Mouse (Mus musculus) hindbrain, embryonic 16.5 days (tissue): ENCODE measurements at regions not wholly inside any gene's neighbourhood (a gene's known extent, or its start where the extent isn't known, plus 50 kb on each side); places are given as distances from the start of the nearest gene placed in this dataset.
A peak's percentile ranks its signal among the peaks of the same experiment; 100 is the strongest.

ENCODE experiments used
- ATAC-seq: fragments of 200-750 bp; cut with Nextera tagmentation; 2 replicates; pipeline ENCODE4 v1.8.0; 2017; ENCODE audit warnings: moderate TSS enrichment, moderate library complexity
- H3K27ac ChIP-seq: fragments of 300-500 bp; sonication (generic); 2 replicates; pipeline ENCODE4 v1.5.1; 2014; ENCODE audit warnings: low read depth, mild to moderate bottlenecking, control low read depth, low read length, moderate library complexity
- H3K27me3 ChIP-seq: fragments of 300-500 bp; sonication (generic); replicated peaks from 2 replicates; pipeline ENCODE4 v1.6.1; 2014; ENCODE audit warnings: low read length; ENCODE audit not compliant: control insufficient read depth, insufficient read depth
- H3K36me3 ChIP-seq: fragments of 300-500 bp; sonication (generic); 2 replicates; pipeline ENCODE4 v1.6.1; 2014; ENCODE audit warnings: mild to moderate bottlenecking, low read length, moderate library complexity, mixed read lengths; ENCODE audit not compliant: control insufficient read depth, insufficient read depth
- H3K4me1 ChIP-seq: fragments of 300-500 bp; sonication (generic); 2 replicates; pipeline ENCODE4 v1.6.1; 2014; ENCODE audit warnings: low read depth, low read length; ENCODE audit not compliant: control insufficient read depth, insufficient read depth
- H3K4me2 ChIP-seq: fragments of 300-500 bp; sonication (generic); 2 replicates; pipeline ENCODE4 v1.6.1; 2014; ENCODE audit warnings: mild to moderate bottlenecking, low read length, control low read depth, moderate library complexity
- H3K4me3 ChIP-seq: fragments of 300-500 bp; sonication (generic); 2 replicates; pipeline ENCODE4 v1.5.1; 2014; ENCODE audit warnings: mild to moderate bottlenecking, low read length, control low read depth, moderate library complexity
- H3K9ac ChIP-seq: fragments of 300-500 bp; sonication (generic); 2 replicates; pipeline ENCODE4 v1.6.1; 2014; ENCODE audit warnings: low read depth, mild to moderate bottlenecking, control low read depth, low read length, moderate library complexity
- H3K9me3 ChIP-seq: fragments of 300-500 bp; sonication (generic); 2 replicates; pipeline ENCODE4 v1.6.1; 2014; ENCODE audit warnings: mild to moderate bottlenecking, low read length, moderate library complexity; ENCODE audit not compliant: control insufficient read depth
- WGBS: fragments of 180-500 bp; shearing (Covaris S2); extraction: QIAGEN DNeasy Blood & Tissue Kit; methylation state at CpG from one replicate; pipeline ENCODE4 v1.1.7; 2014; 5-methylcytosine and 5-hydroxymethylcytosine counted together

DNA sequence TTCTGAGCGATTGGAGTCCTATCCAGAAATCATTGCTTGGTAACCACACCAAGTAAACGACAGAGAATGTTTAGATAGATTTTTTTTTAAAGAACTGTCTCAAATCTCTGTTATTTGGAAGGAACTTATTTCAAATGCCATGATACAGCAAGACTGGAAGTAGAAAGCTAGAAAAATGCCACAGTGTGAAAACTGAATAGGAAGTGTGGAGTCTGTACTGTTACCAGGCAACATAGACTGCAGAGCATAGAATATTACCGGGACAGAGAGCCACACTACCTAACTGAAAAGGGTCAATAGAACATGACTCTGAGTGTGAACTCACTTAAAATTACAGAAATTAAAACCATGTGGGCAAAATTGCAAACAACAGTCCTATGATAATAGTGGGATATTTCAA lies 52.4 kb upstream of the Adcy1 start:
- Histone ChIP-seq H3K27ac (no peak overlapping the region), H3K4me2 (no peak overlapping the region), H3K4me3 (no peak overlapping the region), H3K36me3 (no peaks in the 10 kb centered on the region), H3K9ac (no peak overlapping the region), H3K4me1 (no peaks in the 10 kb centered on the region), H3K9me3 (no peaks in the 10 kb centered on the region), H3K27me3 (no peaks in the 10 kb centered on the region)
- 70% methylated on average over 3 of the region's 3 CpGs for WGBS
- no peak for ATAC-seq

DNA sequence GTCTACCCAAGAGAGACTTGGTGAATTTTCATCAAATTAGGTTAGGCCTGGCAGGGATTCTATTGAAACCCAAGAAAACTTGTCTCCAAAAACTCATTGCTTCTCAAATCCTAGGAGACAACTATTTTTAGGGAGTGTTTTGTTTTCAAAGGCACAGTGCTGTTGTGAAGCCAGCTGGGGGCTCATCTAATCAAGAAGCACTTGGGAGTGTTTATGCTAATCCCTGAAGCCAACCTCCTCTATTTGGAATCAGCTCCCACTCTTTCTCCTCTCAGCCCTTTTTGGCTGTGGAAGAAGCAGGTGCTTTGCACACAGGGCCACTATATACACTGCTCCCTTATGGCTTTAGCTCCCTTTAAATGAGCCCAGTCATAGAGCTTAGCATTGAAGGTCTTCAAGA lies 64.0 kb upstream of the Adcy1 start:
- Histone ChIP-seq H3K4me2 (no peak overlapping the region), H3K9me3 (no peaks in the 10 kb centered on the region), H3K4me3 (no peak overlapping the region), H3K36me3 (no peaks in the 10 kb centered on the region), H3K9ac (no peak overlapping the region), H3K27ac (no peak overlapping the region), H3K27me3 (no peaks in the 10 kb centered on the region), H3K4me1 (no peaks in the 10 kb centered on the region)
- ATAC-seq, result peak; percentile 63; the same call in 1 of the 2 replicates

DNA sequence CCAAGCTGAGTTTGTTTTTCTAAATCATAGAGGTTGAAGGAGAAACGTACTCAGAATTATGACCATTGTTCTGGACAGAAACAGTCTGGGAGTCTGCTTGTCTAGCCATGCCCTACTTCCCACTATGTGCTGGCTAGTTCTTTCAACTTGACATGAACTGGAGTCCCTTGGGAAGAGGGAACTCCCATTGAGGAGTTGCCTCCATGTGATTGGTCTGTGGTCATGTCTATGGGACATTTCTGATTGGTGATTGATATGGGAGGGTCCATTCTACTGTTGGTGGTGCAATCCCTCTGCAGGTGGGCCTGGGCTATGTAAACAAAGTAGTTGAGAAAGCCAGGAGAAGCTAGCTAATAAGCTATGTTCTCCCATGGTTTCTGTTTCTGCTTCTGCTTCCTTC lies 64.5 kb upstream of the Adcy1 start:
- H3K36me3 ChIP-seq, result no peaks in the 10 kb centered on the region
- H3K27me3 ChIP-seq, result no peaks in the 10 kb centered on the region
- no peaks in the 10 kb centered on the region for H3K4me1 ChIP-seq
- H3K9ac ChIP-seq, result no peak overlapping the region
- 0 out of 2 replicates have a peak, but pooled peaks have one; percentile 20 for ATAC-seq
- no peak overlapping the region for H3K27ac ChIP-seq
- H3K9me3 ChIP-seq, result no peaks in the 10 kb centered on the region
- WGBS, result 81% methylated on average over 1 of the region's 1 CpGs
- no peak overlapping the region for H3K4me2 ChIP-seq
- no peak overlapping the region for H3K4me3 ChIP-seq

DNA sequence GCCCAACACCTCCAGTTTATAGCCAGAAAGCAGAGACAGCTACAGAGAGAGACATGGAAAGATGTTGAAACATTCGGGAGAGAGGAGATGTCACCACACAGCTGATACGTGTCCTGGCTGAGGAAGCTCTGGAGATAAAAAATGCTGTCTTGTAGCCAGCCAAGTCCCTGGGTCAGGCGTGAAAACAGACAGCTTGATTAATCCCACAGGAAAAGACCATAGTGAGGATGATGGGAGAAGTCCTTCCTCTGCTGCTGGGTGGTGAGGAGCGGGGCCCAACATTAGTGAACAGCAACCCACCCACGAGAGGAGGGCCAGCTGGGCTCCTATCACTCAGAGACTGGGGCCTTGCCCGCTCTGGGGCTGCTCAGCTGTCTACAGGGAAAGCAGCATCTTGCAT lies 65.8 kb upstream of the Adcy1 start:
- WGBS, result 77% methylated on average over 6 of the region's 6 CpGs
- no peak overlapping the region for H3K4me2 ChIP-seq

DNA sequence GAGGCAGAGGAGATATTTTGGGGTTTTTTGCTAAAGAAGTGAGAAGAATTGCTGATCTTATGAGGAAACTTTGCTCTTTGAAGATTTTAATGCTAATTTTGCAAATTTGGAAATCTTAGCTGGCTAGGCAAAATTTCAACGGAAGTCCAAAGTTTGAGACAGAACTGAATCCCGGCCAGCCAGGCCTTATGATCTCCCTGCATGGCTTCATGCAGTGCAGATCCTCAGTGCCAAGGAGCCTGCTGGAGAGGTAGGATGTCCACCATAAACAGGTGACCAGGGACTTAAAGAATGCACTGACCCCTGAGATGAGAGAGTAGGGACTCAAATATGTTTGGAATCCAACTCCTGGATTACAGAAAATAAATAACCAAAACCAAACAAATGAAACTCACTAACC lies 69.6 kb upstream of the Adcy1 start:
- no peak overlapping the region for H3K4me3 ChIP-seq
- no peaks in the 10 kb centered on the region for H3K27me3 ChIP-seq
- ATAC-seq, result no peak

More for the DNA sequence above, 65.8 kb upstream of the Adcy1 start:
- Histone ChIP-seq H3K4me3 (no peak overlapping the region), H3K27ac (no peak overlapping the region), H3K9me3 (no peaks in the 10 kb centered on the region), H3K9ac (no peak overlapping the region), H3K36me3 (no peaks in the 10 kb centered on the region), H3K27me3 (no peaks in the 10 kb centered on the region), H3K4me1 (no peaks in the 10 kb centered on the region)
- no peak for ATAC-seq

DNA sequence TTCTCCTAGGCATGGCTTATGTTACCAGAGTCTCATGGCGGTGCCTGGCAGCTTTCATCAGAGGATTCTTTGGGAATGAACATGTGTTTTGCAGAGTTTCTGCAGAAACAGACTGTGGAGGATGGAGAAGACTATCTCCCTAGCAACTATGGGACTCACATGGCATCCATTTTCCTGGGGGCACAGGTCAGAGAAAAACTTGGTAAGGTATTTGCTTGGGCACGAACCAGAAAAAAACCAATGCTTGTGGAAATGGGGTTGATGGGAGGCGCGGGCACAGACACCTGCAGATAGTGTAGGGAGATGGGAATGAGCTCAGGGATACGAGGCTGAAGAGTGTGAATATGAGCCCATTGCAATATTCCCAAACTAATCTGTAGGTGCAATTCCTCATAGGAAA lies 71.7 kb upstream of the Adcy1 start:
- H3K27ac ChIP-seq, result no peak overlapping the region
- no peak overlapping the region for H3K9ac ChIP-seq
- H3K4me3 ChIP-seq, result no peak overlapping the region
- no peaks in the 10 kb centered on the region for H3K4me1 ChIP-seq
- H3K36me3 ChIP-seq, result no peaks in the 10 kb centered on the region
- no peaks in the 10 kb centered on the region for H3K9me3 ChIP-seq
- no peaks in the 10 kb centered on the region for H3K27me3 ChIP-seq
- H3K4me2 ChIP-seq, result no peak overlapping the region
- no peak for ATAC-seq
- 94% methylated on average over 5 of the region's 5 CpGs for WGBS

More for the DNA sequence above, 69.6 kb upstream of the Adcy1 start:
- Histone ChIP-seq H3K9ac (no peak overlapping the region), H3K36me3 (no peaks in the 10 kb centered on the region), H3K27ac (no peak overlapping the region), H3K4me1 (no peaks in the 10 kb centered on the region), H3K4me2 (no peak overlapping the region), H3K9me3 (no peaks in the 10 kb centered on the region)
- WGBS, result 96% methylated on average over 2 of the region's 2 CpGs

DNA sequence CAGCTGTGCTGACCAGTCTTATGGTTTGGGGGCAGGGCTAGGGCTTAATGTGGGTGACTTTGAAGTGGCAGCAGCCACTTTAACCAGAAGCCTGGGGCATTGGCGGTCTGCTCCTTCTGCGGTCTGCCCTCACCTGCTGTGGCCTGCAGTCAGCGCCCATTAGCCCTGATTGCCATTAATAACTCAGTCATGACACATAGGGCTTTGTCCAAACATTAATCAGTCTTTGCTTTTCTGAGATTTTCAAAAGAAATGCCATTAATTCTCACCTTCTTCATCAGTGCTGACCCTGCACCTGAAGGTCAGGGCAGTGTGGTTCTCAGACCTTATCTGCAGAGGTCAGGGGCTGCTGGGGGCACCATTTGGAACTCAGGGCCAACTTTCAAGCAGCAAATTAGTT lies 72.6 kb upstream of the Adcy1 start:
- 70% methylated on average over 3 of the region's 3 CpGs for WGBS
- Histone ChIP-seq H3K36me3 (no peaks in the 10 kb centered on the region), H3K9ac (no peak overlapping the region), H3K4me2 (no peak overlapping the region), H3K9me3 (no peaks in the 10 kb centered on the region), H3K4me1 (no peaks in the 10 kb centered on the region), H3K27me3 (no peaks in the 10 kb centered on the region), H3K27ac (no peak overlapping the region), H3K4me3 (no peak overlapping the region)
- no peak for ATAC-seq

DNA sequence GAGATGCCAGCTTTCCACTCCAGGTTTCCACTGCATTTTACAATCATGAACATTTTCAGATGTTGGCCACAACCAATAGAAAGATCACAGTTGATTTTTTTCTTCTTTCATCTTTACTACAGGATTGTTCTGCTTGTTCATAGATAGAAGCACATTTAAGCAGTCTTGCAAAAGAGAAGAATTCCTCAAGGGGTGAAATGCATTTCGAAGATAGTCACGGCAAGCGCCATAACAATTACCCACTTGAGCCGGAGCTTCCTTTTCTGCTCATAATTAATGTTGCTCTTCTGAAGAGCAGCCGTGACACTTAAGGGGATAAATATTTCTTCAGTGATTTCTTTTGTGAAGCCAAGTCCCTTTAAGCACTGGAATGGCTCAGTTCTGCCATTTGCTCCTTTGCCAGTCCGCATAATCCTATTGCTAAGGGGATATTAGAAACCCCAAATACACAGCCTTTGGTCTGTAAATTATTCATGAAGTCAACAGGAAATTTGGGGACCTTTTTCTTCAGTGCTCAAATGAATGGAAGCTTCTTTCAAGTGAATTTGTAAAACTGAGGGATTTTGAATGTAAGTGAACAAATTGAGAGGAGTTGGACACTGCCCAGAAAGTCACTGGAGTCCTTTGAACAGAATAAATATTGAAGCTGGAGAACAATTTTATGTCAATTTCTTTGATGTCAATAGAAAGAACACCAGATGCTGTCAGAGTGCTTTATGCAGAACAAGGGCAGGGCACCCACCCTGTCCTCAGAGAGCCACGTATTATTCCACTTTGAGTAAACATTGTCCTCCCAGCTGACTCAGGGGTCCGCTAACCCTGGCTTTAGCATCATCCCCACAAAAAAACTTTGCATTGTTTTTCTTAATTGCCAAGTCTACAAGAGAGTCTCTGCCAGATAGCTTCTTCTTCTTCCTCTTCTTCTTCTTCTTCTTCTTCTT lies 74.1 kb upstream of the Adcy1 start:
- H3K9ac ChIP-seq, result no peak overlapping the region
- ATAC-seq, result no peak
- WGBS, result 48% methylated on average over 8 of the region's 8 CpGs

DNA sequence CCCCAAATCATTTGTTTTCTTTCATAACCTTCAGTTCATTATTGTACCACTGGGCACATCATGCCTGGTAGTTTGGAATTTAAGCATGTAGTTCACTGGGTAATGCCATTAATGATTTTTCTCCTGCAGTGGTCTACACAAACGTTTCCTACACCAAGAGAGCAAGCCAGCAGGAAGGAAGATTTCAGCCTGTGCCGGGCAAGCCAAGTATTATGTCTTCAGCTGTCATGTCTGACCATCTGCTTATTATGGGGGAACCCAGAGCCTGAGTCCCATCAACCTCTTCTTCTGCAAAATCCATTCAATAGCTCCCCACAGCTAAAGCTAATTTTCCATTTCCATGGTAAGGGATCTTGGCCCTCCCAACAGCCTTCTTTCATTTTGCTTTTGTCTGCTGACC lies 75.3 kb upstream of the Adcy1 start:
- Histone ChIP-seq H3K27me3 (no peaks in the 10 kb centered on the region), H3K4me1 (no peaks in the 10 kb centered on the region), H3K36me3 (no peaks in the 10 kb centered on the region), H3K4me3 (no peak overlapping the region), H3K9ac (no peak overlapping the region), H3K27ac (no peak overlapping the region), H3K4me2 (no peak overlapping the region), H3K9me3 (no peaks in the 10 kb centered on the region)
- peak; percentile 71; the same call in 1 of the 2 replicates for ATAC-seq
- WGBS, result 39% methylated on average over 2 of the region's 2 CpGs

More for the DNA sequence above, 74.1 kb upstream of the Adcy1 start:
- Histone ChIP-seq H3K9me3 (no peaks in the 10 kb centered on the region), H3K27ac (no peak overlapping the region), H3K27me3 (no peaks in the 10 kb centered on the region), H3K4me2 (no peak overlapping the region), H3K4me1 (no peaks in the 10 kb centered on the region), H3K36me3 (no peaks in the 10 kb centered on the region), H3K4me3 (no peak overlapping the region)
